Mouse (Mus musculus): ENCODE results near the gene Sh3pxd2b. TPM values are rescaled to one million over a fixed set of nuclear protein-coding genes. Genes with fewer than 3 reads are reported as not detected.

Gene Sh3pxd2b
- polyA plus RNA-seq, 1 experiment = not detected

- TF ChIP-seq GATA1 (IDR thresholded peaks at IDR 0.05; ENCODE audit: low read length) = no peak
Measured at GRCm38 (mm10) chr11:32358399-32358798, 10.8 kb downstream of the Sh3pxd2b start.

- no peak for TF ChIP-seq GATA1 (IDR thresholded peaks at IDR 0.05; ENCODE audit: low read length)
Measured at GRCm38 (mm10) chr11:32359566-32359965, 11.9 kb downstream of the Sh3pxd2b start.

GRCm38 (mm10) chr11:32361774-32362173 is 14.2 kb downstream of the Sh3pxd2b start:
- no peak for TF ChIP-seq GATA1 (IDR thresholded peaks at IDR 0.05; ENCODE audit: low read length)

GRCm38 (mm10) chr11:32363188-32363587 is 15.6 kb downstream of the Sh3pxd2b start:
- no peak for TF ChIP-seq GATA1 (IDR thresholded peaks at IDR 0.05; ENCODE audit: low read length)

GRCm38 (mm10) chr11:32363610-32364220 is 16.1 kb downstream of the Sh3pxd2b start:
- TF ChIP-seq GATA1 (IDR thresholded peaks at IDR 0.05; ENCODE audit: low read length) = no peak

- TF ChIP-seq GATA1 (IDR thresholded peaks at IDR 0.05; ENCODE audit: low read length) = no peak
Measured at GRCm38 (mm10) chr11:32364375-32364774, 16.8 kb downstream of the Sh3pxd2b start.

- no peak for TF ChIP-seq GATA1 (IDR thresholded peaks at IDR 0.05; ENCODE audit: low read length)
Measured at GRCm38 (mm10) chr11:32365498-32365897, 17.9 kb downstream of the Sh3pxd2b start.

- no peak for TF ChIP-seq GATA1 (IDR thresholded peaks at IDR 0.05; ENCODE audit: low read length)
Measured at GRCm38 (mm10) chr11:32367056-32367455, 19.4 kb downstream of the Sh3pxd2b start.

- no peak for TF ChIP-seq GATA1 (IDR thresholded peaks at IDR 0.05; ENCODE audit: low read length)
Measured at GRCm38 (mm10) chr11:32368986-32369385, 21.4 kb downstream of the Sh3pxd2b start.

- no peak for TF ChIP-seq GATA1 (IDR thresholded peaks at IDR 0.05; ENCODE audit: low read length)
Measured at GRCm38 (mm10) chr11:32370881-32371280, 23.3 kb downstream of the Sh3pxd2b start.

- TF ChIP-seq GATA1 (IDR thresholded peaks at IDR 0.05; ENCODE audit: low read length) = no peak
Measured at GRCm38 (mm10) chr11:32373266-32374026, 25.8 kb downstream of the Sh3pxd2b start.

GRCm38 (mm10) chr11:32374027-32374589 is 26.5 kb downstream of the Sh3pxd2b start:
- TF ChIP-seq GATA1 (IDR thresholded peaks at IDR 0.05; ENCODE audit: low read length) = no peak

GRCm38 (mm10) chr11:32375104-32375535 is 27.5 kb downstream of the Sh3pxd2b start:
- TF ChIP-seq GATA1 (IDR thresholded peaks at IDR 0.05; ENCODE audit: low read length) = no peak

GRCm38 (mm10) chr11:32376086-32376485 is 28.5 kb downstream of the Sh3pxd2b start:
- no peak for TF ChIP-seq GATA1 (IDR thresholded peaks at IDR 0.05; ENCODE audit: low read length)

GRCm38 (mm10) chr11:32379910-32380309 is 32.3 kb downstream of the Sh3pxd2b start:
- TF ChIP-seq GATA1 (IDR thresholded peaks at IDR 0.05; ENCODE audit: low read length) = no peak

GRCm38 (mm10) chr11:32383341-32384134 is 35.9 kb downstream of the Sh3pxd2b start:
- no peak for TF ChIP-seq GATA1 (IDR thresholded peaks at IDR 0.05; ENCODE audit: low read length)
